Mouse (Mus musculus) midbrain, embryonic 16.5 days (tissue): ENCODE results near the gene Zfp423. TPM values are rescaled to one million over a fixed set of nuclear protein-coding genes. Genes with fewer than 3 reads are reported as not detected.

ENCODE experiments used
- ATAC-seq: fragments of 200-750 bp; cut with Nextera tagmentation; 2 replicates; pipeline ENCODE4 v1.8.0; 2017; ENCODE audit warnings: moderate TSS enrichment
- H3K27ac ChIP-seq: fragments of 300-500 bp; sonication (generic); 2 replicates; pipeline ENCODE4 v1.5.1; 2014; ENCODE audit warnings: mild to moderate bottlenecking, low read length, mixed read lengths
- H3K27me3 ChIP-seq: fragments of 300-500 bp; sonication (generic); 2 replicates; pipeline ENCODE4 v1.6.1; 2014; ENCODE audit warnings: low read depth, low read length, mixed read lengths; ENCODE audit not compliant: control insufficient read depth, insufficient read depth
- H3K36me3 ChIP-seq: fragments of 300-500 bp; sonication (generic); 2 replicates; pipeline ENCODE4 v1.6.1; 2014; ENCODE audit warnings: mild to moderate bottlenecking, low read length, moderate library complexity, mixed read lengths; ENCODE audit not compliant: control insufficient read depth, insufficient read depth
- H3K4me1 ChIP-seq: fragments of 300-500 bp; sonication (generic); 2 replicates; pipeline ENCODE4 v1.6.1; 2014; ENCODE audit warnings: mild to moderate bottlenecking, low read length, mixed read lengths; ENCODE audit not compliant: control insufficient read depth, insufficient read depth
- H3K4me2 ChIP-seq: fragments of 300-500 bp; sonication (generic); 2 replicates; pipeline ENCODE4 v1.6.1; 2014; ENCODE audit warnings: mild to moderate bottlenecking, low read length, mixed read lengths
- H3K4me3 ChIP-seq: fragments of 300-500 bp; sonication (generic); 2 replicates; pipeline ENCODE4 v1.5.1; 2014; ENCODE audit warnings: low read depth, mild to moderate bottlenecking, low read length, moderate library complexity, mixed read lengths
- H3K9ac ChIP-seq: fragments of 300-500 bp; sonication (generic); 2 replicates; pipeline ENCODE4 v1.6.1; 2014; ENCODE audit warnings: low read depth, low read length, mixed read lengths
- H3K9me3 ChIP-seq: fragments of 300-500 bp; sonication (generic); replicated peaks from 2 replicates; pipeline ENCODE4 v1.6.1; 2014; ENCODE audit warnings: mild to moderate bottlenecking, low read length, mixed read lengths; ENCODE audit not compliant: control insufficient read depth, poor library complexity, severe bottlenecking
- WGBS: fragments of 180-500 bp; shearing (Covaris S2); extraction: QIAGEN DNeasy Blood & Tissue Kit; methylation state at CpG from one replicate; pipeline ENCODE4 v1.1.7; 2014; 5-methylcytosine and 5-hydroxymethylcytosine counted together
- polyA plus RNA-seq: library from polyadenylated mRNA; unstranded; fragments of >200 nt; fragmentation: Nextera tagmentation; extraction: Ambion mirVana; gene quantifications from 2 replicates; pipeline ENCODE4 v1.2.1, GENCODE M21; 2015

Gene Zfp423
- polyA plus RNA-seq, 1 experiment from 2014 or later = 28.1 TPM

- no peak overlapping the region for H3K4me2 ChIP-seq
These were observed 36.5 kb downstream of the Zfp423 start for GRCm38 (mm10) chr8:87922936-87923335.

GRCm38 (mm10) chr8:87922446-87922845 is 36.9 kb downstream of the Zfp423 start:
- no peak overlapping the region for H3K27ac ChIP-seq
- 82% methylated on average over 6 of the region's 6 CpGs for WGBS
- H3K9ac ChIP-seq = no peak overlapping the region
- H3K9me3 ChIP-seq = no peaks in the 10 kb centered on the region
- no peaks in the 10 kb centered on the region for H3K27me3 ChIP-seq
- H3K4me1 ChIP-seq = peaks cover 15% of the 10 kb centered on the region
- ATAC-seq = no peak
- no peaks in the 10 kb centered on the region for H3K36me3 ChIP-seq
- H3K4me3 ChIP-seq = no peak overlapping the region
- H3K4me2 ChIP-seq = no peak overlapping the region

More at GRCm38 (mm10) chr8:87922936-87923335, 36.5 kb downstream of the Zfp423 start:
- H3K27ac ChIP-seq = no peak overlapping the region
- H3K9ac ChIP-seq = no peak overlapping the region
- H3K9me3 ChIP-seq = no peaks in the 10 kb centered on the region
- ATAC-seq = no peak
- H3K36me3 ChIP-seq = no peaks in the 10 kb centered on the region
- H3K4me3 ChIP-seq = no peak overlapping the region
- 84% methylated on average over 6 of the region's 6 CpGs for WGBS
- H3K4me1 ChIP-seq = peaks cover 10% of the 10 kb centered on the region
- H3K27me3 ChIP-seq = no peaks in the 10 kb centered on the region

- Histone ChIP-seq H3K36me3 (no peaks in the 10 kb centered on the region), H3K27me3 (no peaks in the 10 kb centered on the region), H3K4me3 (no peak overlapping the region), H3K9me3 (no peaks in the 10 kb centered on the region), H3K9ac (no peak overlapping the region), H3K4me2 (no peak overlapping the region), H3K27ac (no peak overlapping the region), H3K4me1 (peaks cover 10% of the 10 kb centered on the region)
- ATAC-seq = 0 out of 2 replicates have a peak, but pooled peaks have one; percentile 9
- WGBS = 55% methylated on average over 5 of the region's 5 CpGs
These were observed 41.4 kb downstream of the Zfp423 start for GRCm38 (mm10) chr8:87918004-87918403.

GRCm38 (mm10) chr8:87915763-87916162 is 43.6 kb downstream of the Zfp423 start:
- Histone ChIP-seq H3K4me3 (no peak overlapping the region), H3K36me3 (no peaks in the 10 kb centered on the region), H3K27me3 (no peaks in the 10 kb centered on the region), H3K4me2 (no peak overlapping the region), H3K27ac (no peak overlapping the region), H3K9ac (no peak overlapping the region), H3K9me3 (no peaks in the 10 kb centered on the region), H3K4me1 (peaks cover 8% of the 10 kb centered on the region; the same call in 1 of the 2 replicates)
- WGBS = 81% methylated on average over 9 of the region's 9 CpGs
- ATAC-seq = no peak

- Histone ChIP-seq H3K27me3 (no peaks in the 10 kb centered on the region), H3K9ac (no peak overlapping the region), H3K36me3 (no peaks in the 10 kb centered on the region), H3K4me1 (peaks cover 11% of the 10 kb centered on the region), H3K9me3 (no peaks in the 10 kb centered on the region), H3K4me2 (no peak overlapping the region), H3K4me3 (no peak overlapping the region), H3K27ac (no peak overlapping the region)
- ATAC-seq = no peak
- 68% methylated on average over 6 of the region's 6 CpGs for WGBS
These were observed 45.0 kb downstream of the Zfp423 start for GRCm38 (mm10) chr8:87914247-87914967.

- Histone ChIP-seq H3K4me2 (no peak overlapping the region), H3K27me3 (no peaks in the 10 kb centered on the region), H3K4me3 (no peak overlapping the region), H3K9me3 (no peaks in the 10 kb centered on the region), H3K36me3 (no peaks in the 10 kb centered on the region), H3K4me1 (peaks cover 3% of the 10 kb centered on the region; the same call in 1 of the 2 replicates), H3K9ac (no peak overlapping the region), H3K27ac (no peak overlapping the region)
- 90% methylated on average over 2 of the region's 2 CpGs for WGBS
- ATAC-seq = no peak
These were observed 50.5 kb downstream of the Zfp423 start for GRCm38 (mm10) chr8:87908940-87909339.

GRCm38 (mm10) chr8:87905404-87905803 is 54.0 kb downstream of the Zfp423 start:
- 94% methylated on average over 5 of the region's 5 CpGs for WGBS
- ATAC-seq = no peak

GRCm38 (mm10) chr8:87904108-87904507 is 55.3 kb downstream of the Zfp423 start:
- no peak overlapping the region for H3K4me3 ChIP-seq
- H3K27me3 ChIP-seq = no peaks in the 10 kb centered on the region
- ATAC-seq = no peak
- H3K4me2 ChIP-seq = no peak overlapping the region
- H3K36me3 ChIP-seq = no peaks in the 10 kb centered on the region
- WGBS = 84% methylated on average over 5 of the region's 5 CpGs
- H3K27ac ChIP-seq = no peak overlapping the region
- H3K4me1 ChIP-seq = no peaks in the 10 kb centered on the region
- H3K9me3 ChIP-seq = no peaks in the 10 kb centered on the region
- no peak overlapping the region for H3K9ac ChIP-seq

More at GRCm38 (mm10) chr8:87905404-87905803, 54.0 kb downstream of the Zfp423 start:
- Histone ChIP-seq H3K4me1 (peaks cover 3% of the 10 kb centered on the region; the same call in 1 of the 2 replicates), H3K27ac (no peak overlapping the region), H3K36me3 (no peaks in the 10 kb centered on the region), H3K4me2 (no peak overlapping the region), H3K9ac (no peak overlapping the region), H3K9me3 (no peaks in the 10 kb centered on the region), H3K4me3 (no peak overlapping the region), H3K27me3 (no peaks in the 10 kb centered on the region)

GRCm38 (mm10) chr8:87895203-87896041 is 64.0 kb downstream of the Zfp423 start:
- no peaks in the 10 kb centered on the region for H3K27me3 ChIP-seq
- H3K27ac ChIP-seq = peak overlapping the region; percentile 53
- H3K9ac ChIP-seq = no peak overlapping the region
- no peaks in the 10 kb centered on the region for H3K9me3 ChIP-seq
- 48% methylated on average over 13 of the region's 13 CpGs for WGBS
- H3K4me3 ChIP-seq = no peak overlapping the region
- H3K36me3 ChIP-seq = no peaks in the 10 kb centered on the region
- H3K4me1 ChIP-seq = peaks cover 32% of the 10 kb centered on the region
- 0 out of 2 replicates have a peak, but pooled peaks have one; percentile 29 for ATAC-seq
- no peak overlapping the region for H3K4me2 ChIP-seq
